Mouse (Mus musculus) MEL (cell line): Measurements from ENCODE around the gene Fam234b.

Experiments used
- CTCF ChIP-seq, 3 experiments: IDR thresholded peaks in 2 of 3; conservative IDR thresholded peaks in 1 of 3; 2 replicates each; pipeline ENCODE4 v1.5.1; 2011 to 2012; ENCODE audit warnings: low read length in 3 of 3, low read depth in 2 of 3, mild to moderate bottlenecking in 2 of 3, improper control_type of control experiment in 1 of 3, inconsistent platforms in 1 of 3, mixed read lengths in 1 of 3, moderate library complexity in 1 of 3; ENCODE audit not compliant: control insufficient read depth in 1 of 3, insufficient read depth in 1 of 3, poor library complexity in 1 of 3, severe bottlenecking in 1 of 3
- POLR2A ChIP-seq, 2 experiments: IDR thresholded peaks; 2 replicates each; pipeline ENCODE4 v1.6.1; 2011 to 2012; ENCODE audit warnings: low read length in 2 of 2, mild to moderate bottlenecking in 2 of 2, control low read depth in 1 of 2, improper control_type of control experiment in 1 of 2, low read depth in 1 of 2, moderate library complexity in 1 of 2; ENCODE audit not compliant: control insufficient read depth in 1 of 2, insufficient read depth in 1 of 2, poor library complexity in 1 of 2

GRCm38 (mm10) chr6:135157496-135157895 lies 40.3 kb upstream of the Fam234b start:
- no peak for TF ChIP-seq CTCF (IDR thresholded peaks at IDR 0.05 in 2 of 3, conservative IDR thresholded peaks at IDR 0.05 in 1 of 3; ENCODE audit: control insufficient read depth in 1 of 3, insufficient read depth in 1 of 3, low read depth in 2 of 3, low read length in 3 of 3, poor library complexity in 1 of 3, severe bottlenecking in 1 of 3)
- no peak for TF ChIP-seq POLR2A (IDR thresholded peaks at IDR 0.05; ENCODE audit: control insufficient read depth in 1 of 2, insufficient read depth in 1 of 2, low read depth in 1 of 2, low read length in 2 of 2, poor library complexity in 1 of 2)
